Mouse (Mus musculus) limb, embryonic 12.5 days (tissue): Measurements from ENCODE around the gene 1700001K19Rik. TPM values are rescaled to one million over a fixed set of nuclear protein-coding genes. Genes with fewer than 3 reads are reported as not detected.

Experiments used
- ATAC-seq: fragments of 200-750 bp; cut with Nextera tagmentation; 2 replicates; pipeline ENCODE4 v1.8.0; 2017; ENCODE audit warnings: low read depth, moderate TSS enrichment; ENCODE audit not compliant: insufficient number of reproducible peaks, insufficient read depth, low FRiP score, low TSS enrichment
- H3K27ac ChIP-seq: fragments of 300-500 bp; sonication (generic); 2 replicates; pipeline ENCODE4 v1.5.1; 2016; ENCODE audit warnings: mild to moderate bottlenecking, moderate library complexity
- H3K27me3 ChIP-seq: fragments of 300-500 bp; sonication (generic); 2 replicates; pipeline ENCODE4 v1.6.1; 2016; ENCODE audit warnings: mild to moderate bottlenecking, moderate library complexity
- H3K36me3 ChIP-seq: fragments of 300-500 bp; sonication (generic); 2 replicates; pipeline ENCODE4 v1.6.1; 2016; ENCODE audit warnings: mild to moderate bottlenecking, moderate library complexity
- H3K4me1 ChIP-seq: fragments of 300-500 bp; sonication (generic); replicated peaks from 2 replicates; pipeline ENCODE4 v1.6.1; 2016
- H3K4me2 ChIP-seq: fragments of 300-500 bp; sonication (generic); 2 replicates; pipeline ENCODE4 v1.6.1; 2016; ENCODE audit warnings: mild to moderate bottlenecking, moderate library complexity
- H3K4me3 ChIP-seq: fragments of 300-500 bp; sonication (generic); replicated peaks from 2 replicates; pipeline ENCODE4 v1.5.1; 2016; ENCODE audit warnings: mild to moderate bottlenecking
- H3K9ac ChIP-seq: fragments of 300-500 bp; sonication (generic); replicated peaks from 2 replicates; pipeline ENCODE4 v1.6.1; 2016; ENCODE audit warnings: mild to moderate bottlenecking, moderate library complexity
- H3K9me3 ChIP-seq: fragments of 300-500 bp; sonication (generic); 2 replicates; pipeline ENCODE4 v1.6.1; 2016; ENCODE audit warnings: mild to moderate bottlenecking, moderate library complexity
- WGBS: fragments of 180-500 bp; shearing (Covaris S2); methylation state at CpG from one replicate; pipeline ENCODE4 v1.1.7; 2016; 5-methylcytosine and 5-hydroxymethylcytosine counted together
- microRNA-seq: library from miRNA; unstranded; fragments of <30 nt; microRNA quantifications from one replicate; pipeline ENCODE4, GENCODE M21; 2017
- polyA plus RNA-seq: library from polyadenylated mRNA; unstranded; fragments of >200 nt; fragmentation: Nextera tagmentation; extraction: Ambion mirVana; gene quantifications from 2 replicates; pipeline ENCODE4 v1.2.1, GENCODE M21; 2016

Gene 1700001K19Rik
- polyA plus RNA-seq, 1 experiment from 2014 or later, result not detected

DNA sequence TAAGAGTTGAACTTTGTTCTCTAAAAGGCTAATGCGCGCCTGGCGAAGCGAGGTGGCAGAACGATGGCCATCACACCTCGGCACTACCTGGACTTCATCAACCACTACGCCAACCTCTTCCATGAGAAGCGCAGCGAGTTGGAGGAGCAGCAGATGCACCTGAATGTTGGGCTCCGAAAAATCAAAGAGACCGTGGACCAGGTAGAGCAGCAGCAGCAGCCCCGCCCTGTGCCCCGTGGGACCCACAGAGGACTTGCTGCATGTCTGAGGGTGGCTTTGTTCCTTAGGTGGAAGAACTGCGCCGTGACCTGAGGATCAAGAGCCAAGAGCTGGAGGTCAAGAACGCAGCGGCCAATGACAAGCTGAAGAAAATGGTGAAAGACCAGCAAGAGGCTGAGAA is 31.0 kb downstream of the 1700001K19Rik start:
- H3K9me3 ChIP-seq, result no peaks in the 10 kb centered on the region
- H3K36me3 ChIP-seq, result peaks cover 97% of the 10 kb centered on the region
- no peaks in the 10 kb centered on the region for H3K27me3 ChIP-seq
- no peak overlapping the region for H3K9ac ChIP-seq
- no peak overlapping the region for H3K4me2 ChIP-seq
- no peak overlapping the region for H3K27ac ChIP-seq
- no peaks in the 10 kb centered on the region for H3K4me1 ChIP-seq
- 97% methylated on average over 17 of the region's 17 CpGs for WGBS
- ATAC-seq, result no peak
- no peak overlapping the region for H3K4me3 ChIP-seq

DNA sequence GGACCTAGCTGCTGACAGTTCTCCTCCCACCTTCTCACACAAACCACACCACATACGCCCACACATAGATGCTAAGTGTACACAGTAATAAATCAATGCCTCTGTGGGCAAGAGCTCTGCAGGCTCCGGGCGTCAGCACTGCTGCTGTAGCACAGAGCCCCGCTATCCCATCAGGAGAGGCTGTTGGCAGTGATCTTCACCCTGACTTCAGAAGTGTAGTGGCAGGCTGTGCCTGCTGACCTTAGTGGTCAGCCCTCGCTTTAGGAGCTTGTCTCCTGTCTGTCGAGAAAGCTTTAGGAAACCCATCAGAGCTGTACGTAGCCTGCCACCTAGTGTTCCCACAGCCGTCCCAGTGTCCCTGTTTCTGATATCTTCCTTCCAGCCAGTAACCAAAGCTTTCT is 32.2 kb downstream of the 1700001K19Rik start:
- ATAC-seq, result no peak
- 81% methylated on average over 8 of the region's 8 CpGs for WGBS
- no peak overlapping the region for H3K9ac ChIP-seq
- no peaks in the 10 kb centered on the region for H3K4me1 ChIP-seq
- no peak overlapping the region for H3K4me3 ChIP-seq
- H3K36me3 ChIP-seq, result peaks cover 97% of the 10 kb centered on the region
- no peaks in the 10 kb centered on the region for H3K27me3 ChIP-seq
- H3K4me2 ChIP-seq, result no peak overlapping the region
- no peaks in the 10 kb centered on the region for H3K9me3 ChIP-seq
- no peak overlapping the region for H3K27ac ChIP-seq

DNA sequence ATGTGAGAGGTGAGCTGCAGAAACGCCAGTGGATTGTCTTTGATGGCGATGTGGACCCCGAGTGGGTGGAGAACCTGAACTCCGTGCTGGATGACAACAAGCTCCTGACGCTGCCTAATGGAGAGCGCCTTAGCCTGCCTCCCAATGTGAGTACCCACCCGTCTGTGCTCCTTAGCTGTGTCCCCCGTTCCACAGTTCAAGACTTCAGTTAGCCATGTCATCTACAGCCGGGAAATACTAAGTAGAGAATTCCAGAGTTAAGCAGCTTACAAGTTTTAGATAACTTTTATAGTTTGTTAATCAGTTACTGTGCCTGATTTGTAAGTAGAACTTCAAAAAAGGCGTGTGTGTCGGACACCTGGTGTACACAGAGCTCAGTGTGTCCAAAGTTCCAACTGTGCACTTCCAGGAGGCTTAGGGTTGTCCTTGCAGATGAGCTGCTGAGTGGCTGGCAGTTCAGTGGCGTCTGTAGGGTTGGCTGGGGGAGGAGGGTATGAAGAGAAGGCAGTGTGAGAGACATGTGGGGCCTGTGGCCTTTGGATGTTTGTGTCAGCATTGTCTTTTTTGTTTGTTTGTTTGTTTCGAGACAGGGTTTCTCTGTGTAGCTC is 44.8 kb downstream of the 1700001K19Rik start:
- H3K27ac ChIP-seq, result no peak overlapping the region
- no peaks in the 10 kb centered on the region for H3K4me1 ChIP-seq
- no peaks in the 10 kb centered on the region for H3K9me3 ChIP-seq
- H3K36me3 ChIP-seq, result peaks cover 100% of the 10 kb centered on the region
- H3K4me2 ChIP-seq, result no peak overlapping the region
- H3K27me3 ChIP-seq, result no peaks in the 10 kb centered on the region
- 93% methylated on average over 13 of the region's 13 CpGs for WGBS
- no peak overlapping the region for H3K4me3 ChIP-seq
- no peak for ATAC-seq
- H3K9ac ChIP-seq, result no peak overlapping the region

DNA sequence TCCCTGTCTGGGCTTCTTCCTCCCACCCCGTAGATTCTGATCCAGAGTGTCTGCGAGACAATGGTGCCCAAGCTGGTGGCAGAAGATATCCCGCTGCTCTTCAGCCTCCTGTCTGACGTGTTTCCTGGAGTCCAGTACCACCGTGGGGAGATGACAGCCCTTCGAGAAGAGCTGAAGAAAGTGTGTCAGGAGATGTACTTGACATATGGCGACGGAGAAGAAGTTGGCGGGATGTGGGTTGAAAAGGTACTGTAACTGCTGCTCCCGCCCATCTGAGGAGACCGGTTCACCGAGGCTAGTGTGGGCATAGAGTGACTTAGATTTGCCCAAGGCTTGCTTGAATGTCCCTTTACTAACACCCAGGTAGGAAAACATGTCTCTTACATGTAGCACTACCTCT is 46.1 kb downstream of the 1700001K19Rik start:
- H3K4me1 ChIP-seq, result no peaks in the 10 kb centered on the region
- ATAC-seq, result no peak
- no peak overlapping the region for H3K4me3 ChIP-seq
- no peaks in the 10 kb centered on the region for H3K9me3 ChIP-seq
- H3K27ac ChIP-seq, result no peak overlapping the region
- H3K9ac ChIP-seq, result no peak overlapping the region
- 95% methylated on average over 12 of the region's 12 CpGs for WGBS
- peaks cover 100% of the 10 kb centered on the region for H3K36me3 ChIP-seq
- no peaks in the 10 kb centered on the region for H3K27me3 ChIP-seq
- H3K4me2 ChIP-seq, result no peak overlapping the region

DNA sequence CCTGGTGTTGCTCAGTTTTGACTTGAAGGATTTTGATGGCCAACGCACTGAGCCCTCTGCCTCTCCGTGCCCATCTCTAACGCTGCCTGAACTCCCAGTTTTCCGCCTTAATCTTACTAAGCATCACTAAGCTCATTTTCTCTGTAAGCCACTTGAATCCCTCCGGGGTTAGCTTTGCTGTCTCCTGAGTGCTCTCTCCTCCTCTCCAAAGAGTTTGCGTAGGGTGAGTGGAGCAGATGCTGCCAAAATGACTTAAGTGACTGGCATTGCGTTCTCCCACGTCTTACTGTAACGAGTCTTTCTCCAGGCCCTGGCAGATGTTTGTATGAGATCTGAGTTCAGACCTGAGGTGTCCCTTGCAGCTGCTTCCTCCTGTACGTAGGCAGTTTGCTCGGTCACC is 52.4 kb downstream of the 1700001K19Rik start:
- H3K4me2 ChIP-seq, result no peak overlapping the region
- H3K9me3 ChIP-seq, result no peaks in the 10 kb centered on the region
- H3K36me3 ChIP-seq, result peaks cover 100% of the 10 kb centered on the region
- H3K27ac ChIP-seq, result no peak overlapping the region
- WGBS, result 94% methylated on average over 11 of the region's 11 CpGs
- H3K9ac ChIP-seq, result no peak overlapping the region
- ATAC-seq, result no peak
- H3K4me1 ChIP-seq, result no peaks in the 10 kb centered on the region
- H3K4me3 ChIP-seq, result no peak overlapping the region
- H3K27me3 ChIP-seq, result no peaks in the 10 kb centered on the region

Small RNA genes lying within 50 kb of the gene (microRNA-seq; reads per million reads assigned to microRNA genes)
- gene Gm27299, result not detected

Other genes starting within 250 kb of the 1700001K19Rik start
- gene Ppp2r5c, start 235.5 kb downstream of the 1700001K19Rik start, polyA plus RNA-seq, result 147 and 153 TPM in 2 replicates
- 54.5 and 61.2 TPM in 2 replicates for gene Dync1h1, start 81.2 kb downstream of the 1700001K19Rik start, polyA plus RNA-seq
- 833 and 848 TPM in 2 replicates for gene Hsp90aa1, start 20.1 kb upstream of the 1700001K19Rik start, polyA plus RNA-seq
- 30.2 and 33.5 TPM in 2 replicates for gene Wdr20, start 55.3 kb upstream of the 1700001K19Rik start, polyA plus RNA-seq
- 5.7 and 6.7 TPM in 2 replicates for gene Mok, start 158.3 kb upstream of the 1700001K19Rik start, polyA plus RNA-seq
- gene Zfp839, start 167.6 kb upstream of the 1700001K19Rik start, polyA plus RNA-seq, result 8.2 and 8.6 TPM in 2 replicates
- gene Cinp, start 206.5 kb upstream of the 1700001K19Rik start, polyA plus RNA-seq, result 62.8 and 73.1 TPM in 2 replicates
- gene Tecpr2, start 206.6 kb upstream of the 1700001K19Rik start, polyA plus RNA-seq, result 5.2 and 6.1 TPM in 2 replicates